Mouse (Mus musculus): Measurements from ENCODE around the gene Zfp652. TPM values are rescaled to one million over a fixed set of nuclear protein-coding genes. Genes with fewer than 3 reads are reported as not detected.

Gene Zfp652
- polyA plus RNA-seq, 1 experiment from 2014 or later: 11.7 TPM

DNA sequence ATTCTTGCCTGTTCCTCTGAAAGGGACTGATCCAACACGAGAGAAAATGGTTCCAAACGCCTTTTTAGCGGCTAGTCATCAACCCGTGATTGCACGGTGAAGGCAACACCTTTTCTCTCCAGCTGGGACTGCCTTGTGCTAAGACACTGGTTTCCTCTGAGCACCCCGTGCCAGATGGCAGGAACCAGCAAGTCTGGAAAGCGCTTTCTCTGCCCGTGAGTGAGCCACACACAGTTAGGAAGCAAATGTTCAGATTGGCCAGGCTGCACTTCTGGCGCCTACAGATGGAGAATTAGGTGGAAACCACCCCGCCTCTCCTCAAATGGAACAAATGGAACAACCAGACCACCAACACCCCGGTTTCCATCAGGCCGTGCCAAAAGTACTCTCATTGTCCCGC, 79.3 kb downstream of the Zfp652 start:
- Histone ChIP-seq H3K27ac (ENCODE audit: low read length) (no peak overlapping the region), H3K9me3 (ENCODE audit: control insufficient read depth, low read depth, low read length) (no peaks in the 10 kb centered on the region), H3K4me2 (replicated peaks; ENCODE audit: low read depth, low read length) (no peak overlapping the region), H3K27me3 (ENCODE audit: control insufficient read depth, insufficient read depth, low read length) (0 out of 2 replicates have a peak, but pooled peaks cover 3% of the 10 kb centered on the region), H3K36me3 (ENCODE audit: control insufficient read depth, insufficient read depth, low read length) (no peaks in the 10 kb centered on the region), H3K9ac (replicated peaks; ENCODE audit: low read depth, low read length) (no peak overlapping the region), H3K4me1 (ENCODE audit: control insufficient read depth, insufficient read depth, low read length) (no peaks in the 10 kb centered on the region; the same call in 1 of the 2 replicates), H3K4me3 (ENCODE audit: low read depth, low read length) (no peak overlapping the region)
- WGBS: 80% methylated on average over 13 of the region's 13 CpGs
- ATAC-seq (ENCODE audit: insufficient number of reproducible peaks, insufficient read depth, low FRiP score, low read depth): no peak

DNA sequence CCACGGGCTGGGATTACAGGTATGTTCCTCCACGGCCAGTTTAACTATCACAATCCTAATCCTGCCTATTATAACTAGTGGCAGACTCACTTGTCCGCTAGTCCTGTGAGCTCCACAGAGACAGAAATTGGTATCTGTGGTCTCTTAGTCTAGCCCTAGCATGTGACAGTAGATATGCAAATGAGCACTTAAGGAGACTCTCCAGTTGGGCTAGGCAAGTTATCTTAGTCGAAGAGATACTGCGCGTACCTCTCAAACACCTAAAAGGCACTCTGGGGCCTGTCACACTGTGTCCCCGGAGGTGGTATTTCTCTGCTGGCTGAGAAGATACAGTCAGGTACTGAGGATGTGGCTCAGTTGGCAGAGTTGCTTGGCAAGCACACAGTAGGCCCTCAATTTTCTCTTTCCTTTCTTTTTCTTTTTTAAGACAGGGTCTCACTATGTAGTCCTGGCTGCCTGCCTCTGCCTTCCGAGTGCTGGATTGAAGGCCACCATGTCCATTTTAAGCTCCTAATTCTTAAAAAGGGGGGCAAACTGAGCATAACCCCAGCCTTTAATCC, 80.6 kb downstream of the Zfp652 start:
- Histone ChIP-seq H3K4me3 (ENCODE audit: low read depth, low read length) (no peak overlapping the region), H3K36me3 (ENCODE audit: control insufficient read depth, insufficient read depth, low read length) (no peaks in the 10 kb centered on the region), H3K27ac (ENCODE audit: low read length) (no peak overlapping the region), H3K27me3 (ENCODE audit: control insufficient read depth, insufficient read depth, low read length) (peaks cover 9% of the 10 kb centered on the region; the same call in 1 of the 2 replicates), H3K9me3 (ENCODE audit: control insufficient read depth, low read depth, low read length) (no peaks in the 10 kb centered on the region), H3K9ac (replicated peaks; ENCODE audit: low read depth, low read length) (no peak overlapping the region), H3K4me1 (ENCODE audit: control insufficient read depth, insufficient read depth, low read length) (peaks cover 3% of the 10 kb centered on the region; the same call in 1 of the 2 replicates), H3K4me2 (replicated peaks; ENCODE audit: low read depth, low read length) (no peak overlapping the region)
- whole genome bisulfite sequencing: 89% methylated on average over 8 of the region's 8 CpGs
- no peak; the same call in 1 of the 2 replicates for ATAC-seq (ENCODE audit: insufficient number of reproducible peaks, insufficient read depth, low FRiP score, low read depth)

DNA sequence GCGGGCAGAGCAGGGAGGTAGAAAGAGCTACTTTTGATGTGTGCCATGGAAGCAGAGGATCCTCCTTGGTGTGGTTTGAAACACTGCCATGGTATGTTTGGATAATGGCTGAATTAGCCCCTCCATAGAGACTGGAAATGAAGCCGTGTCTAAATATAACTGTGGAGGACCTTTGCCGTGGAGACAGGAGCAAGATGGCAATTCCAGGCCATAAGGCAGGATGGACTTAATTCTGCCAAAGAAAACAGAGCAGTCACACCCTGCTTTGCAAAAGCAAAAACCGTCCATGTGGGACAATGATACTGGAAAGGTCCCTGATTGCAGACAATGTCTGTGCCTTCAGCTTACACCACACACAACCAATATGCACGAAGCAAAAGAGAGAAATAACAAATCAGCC, 81.7 kb downstream of the Zfp652 start:
- Histone ChIP-seq H3K4me2 (replicated peaks; ENCODE audit: low read depth, low read length) (no peak overlapping the region), H3K9ac (replicated peaks; ENCODE audit: low read depth, low read length) (no peak overlapping the region), H3K4me1 (ENCODE audit: control insufficient read depth, insufficient read depth, low read length) (peaks cover 3% of the 10 kb centered on the region; the same call in 1 of the 2 replicates), H3K9me3 (ENCODE audit: control insufficient read depth, low read depth, low read length) (no peaks in the 10 kb centered on the region), H3K4me3 (ENCODE audit: low read depth, low read length) (no peak overlapping the region), H3K27me3 (ENCODE audit: control insufficient read depth, insufficient read depth, low read length) (peaks cover 9% of the 10 kb centered on the region; the same call in 1 of the 2 replicates), H3K36me3 (ENCODE audit: control insufficient read depth, insufficient read depth, low read length) (no peaks in the 10 kb centered on the region), H3K27ac (ENCODE audit: low read length) (no peak overlapping the region)
- WGBS: 69% methylated on average over 5 of the region's 5 CpGs
- no peak for ATAC-seq (ENCODE audit: insufficient number of reproducible peaks, insufficient read depth, low FRiP score, low read depth)

DNA sequence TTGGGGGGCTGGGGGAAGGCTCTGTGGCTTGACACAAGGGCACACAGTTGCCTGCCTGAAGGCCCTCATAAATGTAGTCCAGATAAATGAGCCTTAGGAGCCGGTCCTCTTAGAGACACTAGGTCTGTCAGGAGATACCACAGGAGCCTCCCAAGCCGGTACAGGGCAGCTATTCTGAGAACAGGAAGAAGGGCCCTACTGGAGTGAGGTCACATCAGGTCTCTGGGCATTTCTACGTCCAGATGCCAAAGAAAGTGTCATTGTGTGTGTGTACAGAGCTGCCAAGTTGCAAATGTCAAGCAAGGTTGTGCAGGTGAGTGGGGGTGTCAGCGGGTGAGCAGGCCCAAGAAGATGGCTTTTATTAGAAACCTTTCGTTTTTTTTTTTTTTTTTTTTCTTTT, 83.1 kb downstream of the Zfp652 start:
- peaks cover 3% of the 10 kb centered on the region; the same call in 1 of the 2 replicates for H3K4me1 ChIP-seq (ENCODE audit: control insufficient read depth, insufficient read depth, low read length)
- WGBS: 67% methylated on average over 5 of the region's 5 CpGs
- ATAC-seq (ENCODE audit: insufficient number of reproducible peaks, insufficient read depth, low FRiP score, low read depth): no peak

DNA sequence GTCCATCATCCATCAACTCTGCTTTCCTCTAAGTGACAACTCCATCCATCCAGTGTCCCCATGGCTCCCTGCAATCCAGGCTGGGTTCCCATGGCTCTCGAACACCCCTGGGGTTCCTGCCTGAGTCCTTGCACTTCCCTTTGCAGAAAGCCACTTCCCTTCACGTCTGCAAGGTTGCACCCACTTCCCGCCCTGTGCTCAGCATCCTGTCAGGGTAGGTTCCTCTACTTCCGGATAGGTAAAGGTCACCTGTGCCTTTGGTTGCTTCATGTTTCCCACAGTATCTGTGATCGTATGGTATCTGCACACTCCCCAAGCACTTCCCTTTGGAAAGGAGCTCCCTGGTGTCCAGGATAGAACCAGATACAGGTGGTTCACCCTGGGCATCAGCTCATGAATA, 92.5 kb downstream of the Zfp652 start:
- ATAC-seq (ENCODE audit: insufficient number of reproducible peaks, insufficient read depth, low FRiP score, low read depth): no peak
- no peaks in the 10 kb centered on the region for H3K4me1 ChIP-seq (ENCODE audit: control insufficient read depth, insufficient read depth, low read length)
- 70% methylated on average over 5 of the region's 5 CpGs for WGBS
- no peaks in the 10 kb centered on the region for H3K27me3 ChIP-seq (ENCODE audit: control insufficient read depth, insufficient read depth, low read length)
- H3K27ac ChIP-seq (ENCODE audit: low read length): no peak overlapping the region
- H3K9me3 ChIP-seq (ENCODE audit: control insufficient read depth, low read depth, low read length): no peaks in the 10 kb centered on the region; the same call in 1 of the 2 replicates
- no peak overlapping the region for H3K4me3 ChIP-seq (ENCODE audit: low read depth, low read length)
- no peaks in the 10 kb centered on the region for H3K36me3 ChIP-seq (ENCODE audit: control insufficient read depth, insufficient read depth, low read length)
- no peak overlapping the region for H3K4me2 ChIP-seq (replicated peaks; ENCODE audit: low read depth, low read length)
- H3K9ac ChIP-seq (replicated peaks; ENCODE audit: low read depth, low read length): no peak overlapping the region

More for the DNA sequence above, 83.1 kb downstream of the Zfp652 start:
- H3K27me3 ChIP-seq (ENCODE audit: control insufficient read depth, insufficient read depth, low read length): peaks cover 9% of the 10 kb centered on the region; the same call in 1 of the 2 replicates
- no peaks in the 10 kb centered on the region for H3K36me3 ChIP-seq (ENCODE audit: control insufficient read depth, insufficient read depth, low read length)
- no peak overlapping the region for H3K27ac ChIP-seq (ENCODE audit: low read length)
- H3K9ac ChIP-seq (replicated peaks; ENCODE audit: low read depth, low read length): no peak overlapping the region
- no peak overlapping the region for H3K4me2 ChIP-seq (replicated peaks; ENCODE audit: low read depth, low read length)
- no peak overlapping the region for H3K4me3 ChIP-seq (ENCODE audit: low read depth, low read length)
- H3K9me3 ChIP-seq (ENCODE audit: control insufficient read depth, low read depth, low read length): no peaks in the 10 kb centered on the region

DNA sequence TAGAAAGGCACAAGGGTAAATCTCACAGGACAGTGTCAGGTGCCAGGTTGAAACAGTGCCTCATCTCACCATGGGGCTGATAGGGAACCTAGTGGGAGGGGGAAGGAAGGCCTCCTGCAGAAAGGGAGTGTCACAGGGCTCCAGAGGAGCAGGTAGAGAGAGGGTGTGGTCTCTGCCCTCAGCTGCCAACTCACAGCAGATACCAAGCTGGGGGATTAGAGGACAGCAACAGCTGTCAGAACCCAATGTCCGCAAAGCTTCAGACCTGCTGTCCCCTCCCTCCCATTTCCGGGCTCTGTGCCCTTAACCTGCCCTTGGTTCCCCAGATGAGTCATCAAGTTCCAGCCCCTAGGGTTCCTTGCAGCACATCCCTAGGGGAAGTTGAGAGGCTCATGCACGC, 93.1 kb downstream of the Zfp652 start:
- Histone ChIP-seq H3K4me1 (ENCODE audit: control insufficient read depth, insufficient read depth, low read length) (no peaks in the 10 kb centered on the region), H3K4me3 (ENCODE audit: low read depth, low read length) (no peak overlapping the region), H3K36me3 (ENCODE audit: control insufficient read depth, insufficient read depth, low read length) (no peaks in the 10 kb centered on the region), H3K27ac (ENCODE audit: low read length) (no peak overlapping the region), H3K27me3 (ENCODE audit: control insufficient read depth, insufficient read depth, low read length) (no peaks in the 10 kb centered on the region), H3K9ac (replicated peaks; ENCODE audit: low read depth, low read length) (no peak overlapping the region), H3K9me3 (ENCODE audit: control insufficient read depth, low read depth, low read length) (no peaks in the 10 kb centered on the region; the same call in 1 of the 2 replicates), H3K4me2 (replicated peaks; ENCODE audit: low read depth, low read length) (no peak overlapping the region)
- ATAC-seq (ENCODE audit: insufficient number of reproducible peaks, insufficient read depth, low FRiP score, low read depth): peak; percentile 65; the same call in 1 of the 2 replicates
- 24% methylated on average over 3 of the region's 3 CpGs for WGBS

DNA sequence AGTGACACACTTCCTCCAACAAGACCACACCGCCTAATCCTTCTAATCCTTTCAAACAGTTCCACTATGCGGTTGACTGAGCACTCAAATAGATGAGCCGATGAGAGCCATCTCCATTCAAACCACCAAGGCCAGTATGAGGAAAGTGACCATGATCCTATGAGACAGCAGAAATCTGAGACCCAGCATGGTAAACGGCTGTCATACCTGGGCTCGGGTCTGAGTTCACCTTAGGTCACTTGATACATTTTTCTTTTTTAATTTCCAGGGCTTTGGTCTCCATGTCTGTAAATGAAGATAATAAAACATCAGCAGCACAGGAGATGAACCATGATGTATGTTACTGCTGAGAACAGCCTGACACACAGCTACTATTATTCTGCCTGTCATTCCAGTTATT, 95.4 kb downstream of the Zfp652 start:
- Histone ChIP-seq H3K4me3 (ENCODE audit: low read depth, low read length) (no peak overlapping the region), H3K36me3 (ENCODE audit: control insufficient read depth, insufficient read depth, low read length) (no peaks in the 10 kb centered on the region), H3K4me1 (ENCODE audit: control insufficient read depth, insufficient read depth, low read length) (no peaks in the 10 kb centered on the region), H3K9ac (replicated peaks; ENCODE audit: low read depth, low read length) (no peak overlapping the region), H3K4me2 (replicated peaks; ENCODE audit: low read depth, low read length) (no peak overlapping the region), H3K27ac (ENCODE audit: low read length) (no peak overlapping the region), H3K27me3 (ENCODE audit: control insufficient read depth, insufficient read depth, low read length) (no peaks in the 10 kb centered on the region), H3K9me3 (ENCODE audit: control insufficient read depth, low read depth, low read length) (no peaks in the 10 kb centered on the region; the same call in 1 of the 2 replicates)
- ATAC-seq (ENCODE audit: insufficient number of reproducible peaks, insufficient read depth, low FRiP score, low read depth): no peak
- 92% methylated on average over 5 of the region's 5 CpGs for WGBS

DNA sequence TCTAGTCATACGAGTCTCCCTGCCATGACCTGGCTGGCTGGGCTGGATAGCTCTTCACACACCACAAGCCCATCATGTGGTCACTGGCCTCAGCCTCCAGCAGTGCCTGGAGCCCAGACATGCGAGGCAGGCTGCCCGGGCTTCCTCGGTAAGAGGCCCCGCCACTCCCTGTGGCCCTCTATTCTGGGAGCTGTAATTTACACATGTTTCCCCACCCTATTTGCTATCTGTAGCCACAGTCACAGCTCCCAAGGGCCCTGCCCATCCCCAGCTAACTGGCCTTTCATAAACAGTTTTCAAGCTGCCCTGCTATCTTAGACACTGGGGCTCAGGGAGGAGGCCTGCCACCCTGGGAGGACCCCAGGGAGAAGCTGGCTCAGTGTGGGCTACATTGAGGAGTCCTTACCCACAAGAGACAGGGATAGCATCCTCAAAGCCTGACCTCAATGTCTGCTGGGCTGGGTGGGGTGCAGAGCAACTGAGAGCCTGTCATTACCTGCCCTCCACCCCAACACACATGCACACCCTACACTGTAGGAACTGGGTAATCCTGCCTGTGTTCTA, 96.1 kb downstream of the Zfp652 start:
- Histone ChIP-seq H3K4me2 (replicated peaks; ENCODE audit: low read depth, low read length) (no peak overlapping the region), H3K27me3 (ENCODE audit: control insufficient read depth, insufficient read depth, low read length) (no peaks in the 10 kb centered on the region), H3K9me3 (ENCODE audit: control insufficient read depth, low read depth, low read length) (no peaks in the 10 kb centered on the region; the same call in 1 of the 2 replicates), H3K4me1 (ENCODE audit: control insufficient read depth, insufficient read depth, low read length) (no peaks in the 10 kb centered on the region), H3K36me3 (ENCODE audit: control insufficient read depth, insufficient read depth, low read length) (no peaks in the 10 kb centered on the region), H3K27ac (ENCODE audit: low read length) (no peak overlapping the region), H3K9ac (replicated peaks; ENCODE audit: low read depth, low read length) (no peak overlapping the region), H3K4me3 (ENCODE audit: low read depth, low read length) (no peak overlapping the region)
- 61% methylated on average over 5 of the region's 5 CpGs for WGBS
- ATAC-seq (ENCODE audit: insufficient number of reproducible peaks, insufficient read depth, low FRiP score, low read depth): peak; percentile 82; the same call in 1 of the 2 replicates
